Mouse (Mus musculus): ENCODE measurements around the gene Ccdc24.

Gene Ccdc24

DNA sequence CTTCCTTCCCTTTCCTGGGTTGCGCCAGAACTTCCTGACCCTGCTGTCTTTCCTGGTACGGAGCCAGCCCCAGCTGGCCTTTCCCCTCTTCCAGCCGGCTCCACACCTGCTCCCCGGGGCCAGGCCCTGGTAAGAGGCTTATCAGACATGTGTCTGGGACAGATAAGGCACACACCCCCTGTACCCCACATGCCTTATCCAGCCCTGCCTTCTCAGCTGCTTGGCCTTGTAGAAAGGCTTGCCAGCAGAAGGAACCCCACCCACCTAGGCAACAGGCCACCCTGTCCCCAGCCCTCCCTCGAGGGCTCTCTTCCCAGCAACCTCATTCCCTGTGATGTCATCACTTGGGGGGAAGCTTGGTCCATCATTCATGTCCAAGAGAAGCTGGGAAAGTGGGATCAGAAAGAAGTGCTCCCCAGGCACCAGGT, 42.2 kb downstream of the Ccdc24 start:
- no peak for DNase-seq (ENCODE audit: low spot score in 2 of 2)

- DNase-seq (ENCODE audit: low spot score in 2 of 2) = peak in 1 of 2 experiments; percentile 53
These were observed 42.9 kb downstream of the Ccdc24 start for GRCm38 (mm10) chr4:117829260-117830123.

GRCm38 (mm10) chr4:117828572-117829145, 43.7 kb downstream of the Ccdc24 start:
- DNase-seq (ENCODE audit: low spot score in 2 of 2) = no peak

DNA sequence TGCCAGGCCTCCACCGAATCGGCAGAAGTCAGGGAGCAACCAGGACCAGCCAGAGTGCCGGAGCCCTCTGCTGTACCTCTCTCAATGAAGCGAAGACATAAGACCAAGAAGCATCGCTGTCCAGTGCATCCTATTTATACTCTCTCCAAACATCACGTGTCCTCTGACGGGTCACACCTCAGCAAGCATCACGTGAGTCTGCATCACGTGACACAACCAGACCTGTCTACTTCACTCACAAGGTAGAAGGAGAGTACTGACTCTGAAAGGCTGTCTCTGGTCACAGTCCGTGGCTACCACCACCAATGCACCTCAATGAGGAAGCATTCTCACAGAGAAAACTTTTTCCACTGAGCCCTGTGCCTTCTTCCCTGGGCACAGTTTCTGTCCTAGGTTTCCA, 54.3 kb downstream of the Ccdc24 start:
- no peak for DNase-seq (ENCODE audit: low spot score in 2 of 2)

- DNase-seq (ENCODE audit: low spot score in 2 of 2) = no peak
These were observed 55.6 kb downstream of the Ccdc24 start for GRCm38 (mm10) chr4:117816776-117817175.
